Mouse (Mus musculus) brain, embryonic 14.5 days (tissue): ENCODE measurements around the gene Fhad1.

Source experiments
- CTCF ChIP-seq: fragments of 200-500 bp; IDR thresholded peaks from 2 replicates; pipeline ENCODE4 v1.5.1; 2012; ENCODE audit warnings: inconsistent platforms, mild to moderate bottlenecking, moderate library complexity, borderline replicate concordance; ENCODE audit not compliant: insufficient read depth, insufficient read length; ENCODE audit errors: extremely low read depth
- POLR2A ChIP-seq: fragments of 200-500 bp; IDR thresholded peaks from 2 replicates; pipeline ENCODE4 v1.6.1; 2012; ENCODE audit warnings: mild to moderate bottlenecking, inconsistent platforms, borderline replicate concordance; ENCODE audit not compliant: poor library complexity, insufficient read depth, insufficient read length, severe bottlenecking; ENCODE audit errors: extremely low read depth

GRCm38 (mm10) chr4:142060455-142061378 is 45.8 kb upstream of the Fhad1 start:
- TF ChIP-seq CTCF (no peak), POLR2A (no peak)
